Mouse (Mus musculus): ENCODE measurements around the gene Sertad3.
"Not testable (repeated sequence)": the region's sequence is repeated elsewhere in the genome, so short reads cannot be mapped to it uniquely, and the experiment has no call there.

The Sertad3 gene

GRCm38 (mm10) chr7:27493450-27493849, 19.9 kb downstream of the Sertad3 start:
- DNase-seq, result no peak

DNA sequence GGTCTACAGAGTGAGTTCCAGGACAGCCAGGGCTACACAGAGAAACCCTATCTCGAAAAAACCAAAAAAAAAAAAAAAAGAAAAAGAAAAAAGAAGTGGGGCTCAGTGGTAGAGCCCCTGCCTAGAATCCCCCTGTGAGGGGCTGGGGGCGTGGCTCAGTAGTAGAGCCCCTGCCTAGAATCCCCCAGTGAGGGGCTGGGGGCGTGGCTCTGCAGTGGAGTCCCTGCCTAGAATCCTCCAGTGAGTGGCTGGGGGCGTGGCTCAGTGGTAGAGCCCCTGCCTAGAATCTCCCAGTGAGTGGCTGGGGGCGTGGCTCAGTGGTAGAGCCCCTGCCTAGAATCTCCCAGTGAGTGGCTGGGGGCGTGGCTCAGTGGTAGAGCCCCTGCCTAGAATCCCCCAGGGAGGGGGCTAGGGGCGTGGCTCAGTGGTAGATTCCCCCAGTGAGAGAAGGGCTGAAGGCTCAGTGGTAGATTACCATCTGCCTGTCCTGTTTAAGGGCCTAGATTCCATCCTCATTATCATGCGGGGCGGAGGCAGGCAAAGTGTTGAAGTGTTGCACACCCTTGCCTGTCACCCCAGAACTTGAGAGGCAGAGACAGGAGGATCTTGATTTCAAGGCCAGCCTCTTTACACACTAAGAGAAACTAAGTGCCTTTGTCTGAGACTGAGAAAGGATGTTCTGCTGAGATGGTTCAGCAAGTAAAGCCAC, 21.2 kb downstream of the Sertad3 start:
- DNase-seq, result not testable (repeated sequence)

GRCm38 (mm10) chr7:27499036-27499435, 25.5 kb downstream of the Sertad3 start, which contains the start of gene Prx:
Gene Prx (plus strand): TSS chr7:27499324.
- DNase-seq, result no peak

DNA sequence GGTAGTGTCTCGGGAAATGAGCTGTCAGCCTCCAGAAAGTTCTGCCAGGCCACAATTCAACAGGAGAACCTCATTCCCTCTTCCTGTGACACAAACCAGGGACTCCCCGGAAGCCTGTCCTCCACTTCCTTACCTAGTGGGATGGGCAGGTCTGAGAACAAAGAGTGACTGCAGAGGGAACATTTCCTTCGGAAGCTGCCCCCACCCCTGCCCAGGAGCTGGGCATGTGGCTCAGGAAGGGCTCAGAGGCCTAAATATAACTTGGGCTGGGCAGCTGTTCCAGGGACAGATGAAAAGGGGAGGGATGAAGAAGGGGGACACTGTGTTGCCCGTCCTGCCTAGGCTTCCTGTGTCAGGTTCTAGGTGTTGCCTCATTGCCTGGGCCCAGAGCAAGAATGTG, 28.1 kb downstream of the Sertad3 start:
- no peak for DNase-seq

DNA sequence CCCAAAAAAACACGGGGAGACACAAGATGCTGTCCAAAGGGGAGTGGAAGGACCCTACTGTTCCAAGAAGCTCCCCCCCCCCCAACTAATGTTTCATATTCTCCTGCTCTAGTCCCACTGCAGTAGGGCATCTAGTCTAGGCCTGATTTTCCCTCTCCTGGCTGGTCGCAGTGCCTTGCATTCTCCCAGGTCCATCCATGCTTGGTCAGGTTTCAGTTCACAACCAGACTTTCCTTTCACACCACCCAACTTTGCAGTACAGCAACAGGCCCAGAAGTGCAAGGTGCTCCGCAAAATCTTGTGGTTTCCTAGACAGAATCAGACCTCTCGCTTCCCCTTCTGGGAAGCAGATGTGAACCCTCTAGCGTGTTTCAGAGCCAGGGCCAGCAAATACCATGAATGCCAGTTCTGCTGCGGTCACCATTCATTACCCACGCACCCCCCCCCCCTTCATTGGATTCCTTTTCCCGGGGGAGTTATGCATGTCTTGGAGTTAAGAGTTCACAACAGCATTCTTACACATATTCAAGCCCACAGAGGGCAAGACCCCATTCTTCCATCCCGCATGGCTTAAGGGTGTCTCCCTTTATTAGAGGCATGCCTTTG, 33.3 kb downstream of the Sertad3 start:
- no peak for DNase-seq

DNA sequence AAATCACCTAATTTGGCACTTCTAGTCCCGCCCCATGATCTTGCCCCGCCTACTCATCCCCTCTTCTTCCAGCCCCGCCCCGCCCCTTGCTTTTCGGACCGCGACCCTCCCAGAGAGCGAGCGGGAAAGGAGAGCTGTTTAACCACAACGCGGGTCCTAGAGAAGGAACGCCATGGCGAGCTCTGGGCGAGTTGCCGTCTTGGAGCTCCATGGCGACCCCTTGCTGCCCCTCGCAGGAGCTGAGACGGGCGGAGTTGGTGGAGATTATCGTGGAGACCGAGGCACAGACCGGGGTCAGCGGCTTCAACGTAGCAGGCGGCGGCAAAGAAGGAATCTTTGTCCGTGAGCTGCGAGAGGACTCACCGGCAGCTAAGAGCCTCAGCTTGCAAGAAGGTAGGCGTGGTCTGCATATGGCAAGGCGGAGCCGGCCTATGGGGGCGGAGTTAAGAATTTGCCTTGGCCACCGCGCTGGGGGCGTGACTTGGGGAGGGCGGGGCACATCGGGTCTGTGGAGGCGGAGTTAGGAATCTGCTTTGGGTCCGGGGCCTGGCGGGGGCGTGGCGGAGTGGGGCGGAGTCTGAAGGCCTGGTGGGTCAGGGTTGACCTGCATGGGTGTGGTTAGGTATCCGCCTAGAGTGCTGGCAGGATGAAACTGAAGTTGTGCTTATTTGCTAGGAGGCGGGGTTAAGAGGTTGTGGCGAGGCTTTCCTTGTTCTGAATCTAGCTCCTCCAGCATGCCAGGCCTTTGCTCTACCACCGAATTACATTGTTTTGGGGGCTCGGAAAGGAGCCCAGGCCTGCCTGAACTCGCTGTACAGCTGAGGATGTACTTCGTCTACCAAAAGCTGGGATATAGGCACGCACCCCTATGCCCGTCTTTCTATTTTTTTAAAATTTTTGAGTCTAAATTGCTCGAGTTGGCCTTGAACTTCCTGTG, 34.4 kb downstream of the Sertad3 start:
- peak; percentile 93 to 96 for DNase-seq

GRCm38 (mm10) chr7:27508648-27509005, 35.1 kb downstream of the Sertad3 start:
- peak; percentile 50 to 74 for DNase-seq

GRCm38 (mm10) chr7:27510809-27511208, 37.2 kb downstream of the Sertad3 start:
- no peak for DNase-seq

GRCm38 (mm10) chr7:27514961-27515360, 41.4 kb downstream of the Sertad3 start:
- DNase-seq, result no peak

DNA sequence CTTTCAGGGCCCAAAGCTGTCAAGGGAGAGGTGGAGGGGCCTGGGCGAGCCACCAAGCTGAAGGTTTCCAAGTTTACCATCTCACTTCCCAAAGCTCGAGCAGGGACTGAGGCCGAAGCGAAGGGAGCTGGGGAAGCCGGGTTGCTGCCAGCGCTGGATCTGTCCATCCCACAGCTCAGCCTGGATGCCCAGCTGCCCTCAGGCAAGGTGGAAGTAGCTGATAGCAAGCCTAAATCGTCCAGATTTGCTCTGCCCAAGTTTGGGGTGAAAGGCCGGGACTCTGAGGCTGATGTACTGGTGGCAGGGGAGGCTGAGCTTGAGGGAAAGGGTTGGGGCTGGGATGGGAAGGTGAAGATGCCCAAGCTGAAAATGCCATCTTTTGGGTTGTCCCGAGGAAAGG, 44.7 kb downstream of the Sertad3 start:
- no peak for DNase-seq

- no peak for DNase-seq
Measured at GRCm38 (mm10) chr7:27520104-27520503, 46.5 kb downstream of the Sertad3 start.

DNA sequence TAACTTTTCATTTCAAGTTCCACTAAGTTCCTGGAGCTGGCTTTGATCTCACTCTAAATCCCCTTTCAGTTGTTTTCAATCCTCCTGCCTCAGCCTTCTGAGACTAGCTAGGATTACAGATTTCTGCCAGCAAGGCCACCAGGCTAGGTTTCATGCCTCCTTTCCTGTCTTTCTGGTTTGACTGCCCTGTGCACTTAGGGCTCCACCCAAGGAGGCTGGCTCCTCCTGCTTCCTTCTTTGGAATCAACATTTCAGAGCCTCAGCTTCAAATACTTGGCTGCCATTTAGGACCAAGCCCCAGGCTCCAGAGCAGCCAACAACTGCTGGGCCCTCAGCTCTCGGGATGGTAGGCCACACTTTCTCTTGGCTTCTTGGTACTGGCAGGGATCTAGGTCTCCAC, 47.0 kb downstream of the Sertad3 start:
- no peak for DNase-seq

- DNase-seq, result no peak
Measured at GRCm38 (mm10) chr7:27522967-27523366, 49.4 kb downstream of the Sertad3 start, which contains the start of gene Hipk4. Gene Hipk4 (plus strand): TSS chr7:27523267.

- DNase-seq, result no peak
Measured at GRCm38 (mm10) chr7:27523805-27524204, 50.2 kb downstream of the Sertad3 start.

GRCm38 (mm10) chr7:27526039-27526827, 52.7 kb downstream of the Sertad3 start:
- peak; percentile 84 to 90 for DNase-seq
